Mouse (Mus musculus) neural tube, embryonic 12.5 days (tissue): ENCODE data around the gene Lrrc46. TPM values are rescaled to one million over a fixed set of nuclear protein-coding genes. Genes with fewer than 3 reads are reported as not detected.

Source experiments
- ATAC-seq: fragments of 200-750 bp; cut with Nextera tagmentation; 2 replicates; pipeline ENCODE4 v1.8.0; 2017; ENCODE audit warnings: low read depth, mild to moderate bottlenecking, moderate TSS enrichment, moderate library complexity; ENCODE audit not compliant: low FRiP score
- H3K27ac ChIP-seq: fragments of 300-500 bp; sonication (generic); 2 replicates; pipeline ENCODE4 v1.5.1; 2016
- H3K27me3 ChIP-seq: fragments of 300-500 bp; sonication (generic); replicated peaks from 2 replicates; pipeline ENCODE4 v1.6.1; 2016; ENCODE audit warnings: mild to moderate bottlenecking
- H3K36me3 ChIP-seq: fragments of 300-500 bp; sonication (generic); 2 replicates; pipeline ENCODE4 v1.6.1; 2016; ENCODE audit warnings: mild to moderate bottlenecking
- H3K4me1 ChIP-seq: fragments of 300-500 bp; sonication (generic); 2 replicates; pipeline ENCODE4 v1.6.1; 2016
- H3K4me2 ChIP-seq: fragments of 300-500 bp; sonication (generic); replicated peaks from 2 replicates; pipeline ENCODE4 v1.6.1; 2016; ENCODE audit warnings: mild to moderate bottlenecking
- H3K4me3 ChIP-seq: fragments of 300-500 bp; sonication (generic); 2 replicates; pipeline ENCODE4 v1.5.1; 2016
- H3K9ac ChIP-seq: fragments of 300-500 bp; sonication (generic); 2 replicates; pipeline ENCODE4 v1.6.1; 2016; ENCODE audit warnings: mild to moderate bottlenecking
- H3K9me3 ChIP-seq: fragments of 300-500 bp; sonication (generic); 2 replicates; pipeline ENCODE4 v1.6.1; 2016; ENCODE audit warnings: mild to moderate bottlenecking
- WGBS: fragments of 180-500 bp; shearing (Covaris S2); methylation state at CpG from one replicate; pipeline ENCODE4 v1.1.7; 2016; 5-methylcytosine and 5-hydroxymethylcytosine counted together
- polyA plus RNA-seq: library from polyadenylated mRNA; unstranded; fragments of >200 nt; fragmentation: Nextera tagmentation; extraction: Ambion mirVana; gene quantifications from 2 replicates; pipeline ENCODE4 v1.2.1, GENCODE M21; 2016

The Lrrc46 gene
- polyA plus RNA-seq, 1 experiment from 2014 or later: 2.9 TPM

GRCm38 (mm10) chr11:97021121-97021765, 20.0 kb downstream of the Lrrc46 start:
- H3K4me2 ChIP-seq: peak overlapping the region; percentile 84
- H3K9ac ChIP-seq: no peak overlapping the region
- no peaks in the 10 kb centered on the region for H3K36me3 ChIP-seq
- H3K9me3 ChIP-seq: no peaks in the 10 kb centered on the region
- H3K4me1 ChIP-seq: peaks cover 36% of the 10 kb centered on the region
- ATAC-seq: no peak
- H3K27ac ChIP-seq: no peak overlapping the region
- 1% methylated on average over 27 of the region's 27 CpGs for WGBS
- peaks cover 87% of the 10 kb centered on the region for H3K27me3 ChIP-seq
- H3K4me3 ChIP-seq: peak overlapping the region; percentile 47

- H3K4me2 ChIP-seq: no peak overlapping the region; the same call in 1 of the 2 replicates
- no peak overlapping the region for H3K27ac ChIP-seq
- peaks cover 92% of the 10 kb centered on the region for H3K27me3 ChIP-seq
- ATAC-seq: no peak
- H3K9me3 ChIP-seq: no peaks in the 10 kb centered on the region
- 5% methylated on average over 13 of the region's 13 CpGs for WGBS
- H3K4me1 ChIP-seq: peaks cover 30% of the 10 kb centered on the region
- H3K9ac ChIP-seq: no peak overlapping the region
- no peaks in the 10 kb centered on the region for H3K36me3 ChIP-seq
- no peak overlapping the region for H3K4me3 ChIP-seq
These were observed 21.9 kb downstream of the Lrrc46 start for GRCm38 (mm10) chr11:97019345-97019708.

- Histone ChIP-seq H3K27ac (no peak overlapping the region), H3K9ac (no peak overlapping the region; the same call in 1 of the 2 replicates), H3K4me3 (peak overlapping the region; percentile 28), H3K4me1 (peaks cover 30% of the 10 kb centered on the region), H3K9me3 (no peaks in the 10 kb centered on the region), H3K27me3 (peaks cover 87% of the 10 kb centered on the region), H3K36me3 (no peaks in the 10 kb centered on the region), H3K4me2 (peak overlapping the region; percentile 54)
- WGBS: 1% methylated on average over 59 of the region's 68 CpGs
- no peak for ATAC-seq
These were observed 22.4 kb downstream of the Lrrc46 start for GRCm38 (mm10) chr11:97018583-97019344.

DNA sequence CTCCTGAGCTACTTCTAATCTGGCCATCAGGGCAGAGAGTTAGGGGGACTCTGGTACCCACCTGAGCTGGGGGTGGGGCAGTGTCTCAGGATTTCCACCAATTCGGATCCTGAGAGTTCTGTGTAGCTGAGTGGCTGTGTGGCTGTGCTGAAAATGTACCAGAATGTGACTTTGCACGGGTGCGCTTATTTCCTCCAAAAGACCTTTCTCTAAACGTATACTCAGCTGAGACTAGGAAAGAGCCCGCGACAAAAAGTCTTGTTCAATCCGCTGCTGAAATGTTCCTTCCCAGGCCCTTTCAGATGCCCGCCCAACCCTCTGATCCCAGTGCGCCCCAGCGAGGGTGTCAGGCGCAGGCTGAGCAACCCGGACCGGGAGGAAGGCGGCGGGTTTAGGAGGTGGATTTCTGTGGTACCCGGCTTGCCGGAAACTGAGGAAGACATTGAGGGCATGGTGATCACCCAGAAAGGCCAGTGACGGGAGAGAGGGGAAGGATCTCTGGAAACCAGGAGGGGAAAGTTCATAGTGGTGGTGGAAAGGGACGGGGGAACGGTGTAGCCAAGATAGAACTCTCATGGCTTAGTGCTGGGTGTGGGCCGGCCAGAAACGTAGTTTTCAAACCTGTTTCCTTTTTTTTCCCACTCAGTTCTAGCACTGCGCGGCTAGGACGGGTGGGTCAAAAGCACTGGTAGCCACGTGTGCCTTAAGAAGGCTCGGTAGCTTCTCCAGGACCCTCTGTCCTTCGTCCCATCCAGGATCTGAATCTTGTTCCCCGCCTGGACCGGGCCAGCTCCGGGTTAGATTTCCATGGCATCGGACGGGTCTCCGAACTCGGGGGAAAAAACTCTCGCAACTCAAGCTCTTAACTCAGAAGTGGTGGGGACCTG, 23.3 kb downstream of the Lrrc46 start:
- Histone ChIP-seq H3K4me2 (peak overlapping the region; percentile 54), H3K4me1 (peaks cover 30% of the 10 kb centered on the region), H3K36me3 (no peaks in the 10 kb centered on the region), H3K9ac (no peak overlapping the region), H3K27me3 (peaks cover 84% of the 10 kb centered on the region), H3K27ac (no peak overlapping the region), H3K4me3 (peak overlapping the region; percentile 28), H3K9me3 (no peaks in the 10 kb centered on the region)
- ATAC-seq: no peak
- 1% methylated on average over 36 of the region's 36 CpGs for WGBS

GRCm38 (mm10) chr11:97013121-97013670, 28.0 kb downstream of the Lrrc46 start, which contains the start of gene Sp6:
Gene Sp6, plus strand, starts transcription at chr11:97013394.
- WGBS: 33% methylated on average over 8 of the region's 8 CpGs
- no peak for ATAC-seq
- H3K9me3 ChIP-seq: no peaks in the 10 kb centered on the region
- no peak within 1 kb of the TSS for H3K4me3 ChIP-seq
- H3K27me3 ChIP-seq: peaks cover 61% of the 10 kb centered on the region
- no peak within 1 kb of the TSS for H3K4me2 ChIP-seq
- no peaks in the 10 kb centered on the region for H3K36me3 ChIP-seq
- H3K9ac ChIP-seq: no peak within 1 kb of the TSS
- H3K27ac ChIP-seq: no peak within 1 kb of the TSS
- 0 out of 2 replicates have a peak, but pooled peaks cover 5% of the 10 kb centered on the region for H3K4me1 ChIP-seq

DNA sequence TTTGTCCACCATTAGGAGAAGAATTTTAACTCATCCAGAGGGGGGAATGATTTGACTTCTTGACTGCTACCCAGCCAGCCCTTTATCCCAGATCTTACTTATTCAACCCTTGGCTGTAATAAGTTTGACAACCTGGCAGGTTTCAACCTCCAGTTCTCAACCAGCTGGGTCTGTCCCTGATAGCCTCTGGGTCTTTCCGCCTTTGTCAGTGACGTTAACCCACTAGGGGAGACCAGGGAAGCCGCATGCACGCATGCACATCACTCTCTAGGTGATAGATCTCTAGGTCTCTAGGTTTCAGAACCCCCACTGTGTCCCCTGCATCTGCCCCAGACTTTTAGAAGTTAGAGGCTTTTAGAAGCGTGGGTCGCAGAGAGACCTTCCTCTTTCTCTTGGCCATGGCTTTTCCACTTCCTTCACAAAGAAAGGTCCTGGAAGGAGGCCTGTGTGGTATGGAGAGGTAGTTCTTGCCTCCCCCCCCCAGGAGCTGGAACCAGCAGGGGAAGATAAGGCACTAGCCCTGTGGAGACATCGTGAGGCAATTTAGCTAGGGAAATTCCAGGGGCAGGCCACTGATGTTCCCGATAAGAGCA, 31.9 kb downstream of the Lrrc46 start:
- H3K9me3 ChIP-seq: no peaks in the 10 kb centered on the region
- no peak overlapping the region for H3K9ac ChIP-seq
- no peak overlapping the region for H3K4me3 ChIP-seq
- H3K4me1 ChIP-seq: 0 out of 2 replicates have a peak, but pooled peaks cover 6% of the 10 kb centered on the region
- ATAC-seq: no peak
- 53% methylated on average over 8 of the region's 8 CpGs for WGBS
- H3K4me2 ChIP-seq: no peak overlapping the region
- H3K27me3 ChIP-seq: peaks cover 36% of the 10 kb centered on the region
- H3K36me3 ChIP-seq: no peaks in the 10 kb centered on the region
- H3K27ac ChIP-seq: no peak overlapping the region

DNA sequence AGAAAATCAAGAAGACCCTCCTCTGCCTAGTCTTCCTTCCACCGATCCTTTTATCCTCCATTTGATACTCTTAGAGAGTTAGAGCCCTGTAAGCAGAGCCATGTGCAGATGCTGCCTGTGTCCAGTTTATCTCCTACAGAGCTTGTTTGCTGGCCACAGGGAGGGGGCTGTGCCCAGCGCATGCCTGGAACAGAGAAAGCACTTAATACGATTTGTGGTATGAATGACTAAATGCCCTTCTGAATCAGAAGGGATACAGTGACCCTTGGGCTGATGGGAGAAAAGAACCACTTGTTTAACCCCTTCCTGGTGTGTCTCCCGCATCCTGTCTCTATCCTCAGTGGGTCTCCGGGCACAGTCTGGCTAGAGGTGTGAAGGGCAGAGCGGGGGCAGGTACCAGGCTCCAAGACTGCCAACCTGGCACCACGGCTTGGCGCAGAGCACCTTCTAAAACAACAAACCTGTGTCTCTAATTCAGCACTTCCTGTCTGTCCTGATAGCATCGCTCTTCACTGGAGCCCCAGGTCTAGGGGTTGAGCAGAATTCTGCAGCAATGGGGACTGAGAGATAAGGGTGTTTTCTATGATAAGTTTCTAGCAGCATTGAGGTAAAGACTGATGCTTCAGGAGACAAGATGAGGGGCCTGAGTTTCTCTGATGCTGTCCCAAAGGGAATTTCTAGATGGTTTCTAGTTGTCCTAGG, 34.0 kb downstream of the Lrrc46 start:
- WGBS: 78% methylated on average over 9 of the region's 9 CpGs
- Histone ChIP-seq H3K27ac (no peak overlapping the region), H3K27me3 (peaks cover 34% of the 10 kb centered on the region), H3K9ac (no peak overlapping the region), H3K4me3 (no peak overlapping the region), H3K9me3 (no peaks in the 10 kb centered on the region), H3K4me2 (no peak overlapping the region), H3K4me1 (0 out of 2 replicates have a peak, but pooled peaks cover 6% of the 10 kb centered on the region), H3K36me3 (no peaks in the 10 kb centered on the region)
- ATAC-seq: no peak

DNA sequence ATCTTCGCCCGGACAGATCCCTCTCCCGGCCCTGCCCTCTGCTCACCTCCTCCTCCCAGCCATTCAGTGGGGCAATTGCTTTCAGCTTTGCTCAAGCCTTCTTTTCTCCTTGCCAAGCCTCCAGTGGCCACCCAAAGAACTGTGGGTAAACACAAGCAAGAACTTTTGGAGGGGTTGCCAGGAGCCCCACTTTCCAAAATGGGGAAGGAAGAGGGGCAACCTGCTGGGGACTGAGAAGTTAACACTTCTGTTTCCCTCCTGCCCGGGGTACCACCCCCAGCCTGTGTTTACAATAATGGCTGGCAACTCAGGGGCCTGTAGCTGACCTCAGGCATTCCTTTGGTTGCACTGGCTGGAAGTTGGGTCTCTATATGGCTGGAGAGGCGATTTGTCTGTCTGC, 38.0 kb downstream of the Lrrc46 start:
- no peaks in the 10 kb centered on the region for H3K9me3 ChIP-seq
- H3K4me2 ChIP-seq: no peak overlapping the region
- no peak overlapping the region for H3K27ac ChIP-seq
- H3K27me3 ChIP-seq: peaks cover 31% of the 10 kb centered on the region
- H3K9ac ChIP-seq: no peak overlapping the region
- 23% methylated on average over 5 of the region's 5 CpGs for WGBS
- H3K4me1 ChIP-seq: 0 out of 2 replicates have a peak, but pooled peaks cover 3% of the 10 kb centered on the region
- H3K4me3 ChIP-seq: no peak overlapping the region
- ATAC-seq: no peak
- H3K36me3 ChIP-seq: no peaks in the 10 kb centered on the region

DNA sequence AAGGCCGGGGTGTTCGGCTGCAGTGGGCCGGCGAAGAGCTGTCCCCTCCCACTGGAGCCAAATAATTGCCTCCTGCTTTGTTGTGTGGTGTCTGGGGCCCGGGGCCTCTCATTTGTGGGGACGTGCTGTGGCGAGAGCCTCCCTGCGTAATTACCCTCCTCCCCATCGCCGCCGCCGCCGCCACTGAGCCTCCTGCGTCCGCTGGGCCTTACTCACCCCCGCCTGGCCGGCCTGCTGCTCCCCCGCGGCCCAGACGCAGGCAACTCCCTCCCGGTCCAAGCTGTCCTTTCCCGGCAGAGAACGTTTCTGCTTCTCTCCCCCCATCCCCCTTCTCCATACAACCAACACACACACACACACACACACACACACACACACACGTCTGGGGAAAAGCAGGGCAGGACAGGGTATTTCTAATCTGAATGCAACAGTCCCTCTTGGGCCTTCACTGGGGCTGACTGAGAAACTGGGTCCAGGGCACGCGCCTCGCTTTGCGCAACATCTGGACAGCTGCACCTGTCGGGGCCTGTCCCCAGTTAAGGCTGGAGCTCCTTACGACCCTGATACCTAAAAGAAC, 43.7 kb downstream of the Lrrc46 start:
- 3% methylated on average over 30 of the region's 30 CpGs for WGBS
- H3K27me3 ChIP-seq: peaks cover 14% of the 10 kb centered on the region
- H3K27ac ChIP-seq: no peak overlapping the region

DNA sequence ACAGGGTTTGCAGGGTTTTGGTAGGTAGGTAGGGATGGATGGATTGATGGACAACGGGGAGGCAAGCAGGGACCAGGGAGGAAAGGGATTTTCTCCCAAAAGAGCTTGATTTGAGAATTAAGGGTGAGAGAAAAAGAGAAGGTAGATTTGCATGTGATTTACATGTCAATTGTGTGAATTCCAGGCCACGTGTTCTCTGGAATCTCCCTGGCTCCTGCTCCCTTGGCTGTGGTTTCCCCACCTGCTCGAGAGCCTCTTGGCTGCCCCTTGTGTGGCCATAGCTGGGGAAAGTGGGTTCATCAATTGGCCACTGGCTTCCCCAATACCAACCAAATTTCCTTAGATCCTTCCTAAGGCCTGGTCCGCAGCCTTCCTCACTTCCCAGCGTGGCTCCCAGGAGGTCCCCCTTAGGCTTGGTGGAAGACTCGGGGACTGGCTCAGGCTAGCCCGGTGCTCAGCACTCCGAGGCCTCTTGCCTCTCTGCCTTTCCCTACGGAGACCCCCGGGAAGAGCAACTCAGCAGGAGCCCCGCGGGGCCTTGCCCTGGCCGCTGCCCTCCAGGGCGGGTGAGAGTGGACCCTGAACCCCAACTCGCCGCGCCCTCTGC, 44.3 kb downstream of the Lrrc46 start:
- Histone ChIP-seq H3K9me3 (no peaks in the 10 kb centered on the region), H3K4me1 (peaks cover 29% of the 10 kb centered on the region), H3K4me3 (peak overlapping the region; percentile 26), H3K36me3 (no peaks in the 10 kb centered on the region), H3K27me3 (peaks cover 14% of the 10 kb centered on the region), H3K9ac (peak overlapping the region; percentile 61), H3K4me2 (peak overlapping the region; percentile 65), H3K27ac (no peak overlapping the region)
- 0 out of 2 replicates have a peak, but pooled peaks have one; percentile 33 for ATAC-seq
- 6% methylated on average over 17 of the region's 17 CpGs for WGBS

More for the DNA sequence above, 43.7 kb downstream of the Lrrc46 start:
- Histone ChIP-seq H3K4me3 (peak overlapping the region; percentile 26), H3K4me1 (peaks cover 24% of the 10 kb centered on the region), H3K9ac (peak overlapping the region; percentile 61), H3K4me2 (peak overlapping the region; percentile 65), H3K9me3 (no peaks in the 10 kb centered on the region), H3K36me3 (no peaks in the 10 kb centered on the region)
- 0 out of 2 replicates have a peak, but pooled peaks have one; percentile 41 for ATAC-seq
